Mouse (Mus musculus) cerebellum, adult 18-20 months (tissue): ENCODE results near the gene Slc10a7.

Source experiments
- DNase-seq, 2 experiments: peaks; one replicate each; pipeline ENCODE4 v3.0.0; 2021

The Slc10a7 gene

DNA sequence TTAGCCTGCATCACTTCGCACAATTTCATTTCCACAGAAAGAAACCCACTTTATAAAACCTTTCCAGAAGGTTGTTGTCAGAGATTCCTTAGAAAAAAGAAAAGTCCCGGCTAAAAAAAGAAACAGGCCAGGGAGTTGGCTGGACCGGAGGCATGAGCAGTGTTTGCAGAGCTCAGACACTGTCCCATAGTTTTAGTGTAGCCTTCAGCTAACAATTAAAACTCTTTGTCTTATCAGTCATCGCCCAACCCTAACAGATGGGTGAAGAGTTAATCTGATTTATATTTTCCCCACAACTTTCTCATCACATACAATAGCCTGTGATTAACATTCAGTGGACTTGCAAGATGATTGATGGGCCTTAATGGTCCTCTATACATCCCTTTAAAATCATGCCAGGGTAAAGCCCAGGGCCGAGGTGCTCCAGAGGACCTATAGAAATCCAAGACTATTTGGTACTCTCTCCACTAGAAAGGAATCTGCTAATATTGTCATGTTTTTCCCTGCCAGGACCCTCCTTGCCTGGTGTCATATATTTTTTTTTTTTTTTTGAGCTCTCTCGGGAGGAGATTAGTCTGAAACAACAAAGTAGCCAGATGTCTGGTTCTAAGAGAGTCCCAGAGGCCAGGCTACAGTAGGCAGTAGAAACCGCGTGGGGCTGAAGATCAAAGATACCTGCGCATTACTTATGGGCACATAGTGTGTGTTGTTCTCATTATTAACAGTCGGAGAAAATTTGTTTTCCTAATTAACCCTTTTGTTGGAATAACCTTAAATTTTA is 41.0 kb downstream of the Slc10a7 start:
- no peak for DNase-seq

DNA sequence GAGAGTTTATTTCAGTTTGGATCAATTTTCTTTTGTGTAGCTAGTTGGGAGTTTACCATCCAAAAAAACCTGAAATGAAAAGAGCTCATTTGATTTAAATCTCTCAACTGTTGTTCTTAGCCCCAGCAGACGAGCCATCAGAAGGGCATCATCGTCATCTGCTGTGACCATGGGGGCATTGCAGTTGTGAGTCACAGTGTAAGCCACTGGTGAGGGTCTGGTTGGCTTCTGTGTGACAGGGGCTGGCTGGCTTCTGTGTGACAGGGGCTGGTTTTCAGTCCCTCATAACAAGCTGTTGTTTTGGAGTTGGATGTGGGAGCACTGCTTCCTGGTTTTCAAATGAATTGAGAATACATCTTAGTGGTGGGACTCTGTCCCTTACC is 41.6 kb downstream of the Slc10a7 start:
- DNase-seq = no peak

DNA sequence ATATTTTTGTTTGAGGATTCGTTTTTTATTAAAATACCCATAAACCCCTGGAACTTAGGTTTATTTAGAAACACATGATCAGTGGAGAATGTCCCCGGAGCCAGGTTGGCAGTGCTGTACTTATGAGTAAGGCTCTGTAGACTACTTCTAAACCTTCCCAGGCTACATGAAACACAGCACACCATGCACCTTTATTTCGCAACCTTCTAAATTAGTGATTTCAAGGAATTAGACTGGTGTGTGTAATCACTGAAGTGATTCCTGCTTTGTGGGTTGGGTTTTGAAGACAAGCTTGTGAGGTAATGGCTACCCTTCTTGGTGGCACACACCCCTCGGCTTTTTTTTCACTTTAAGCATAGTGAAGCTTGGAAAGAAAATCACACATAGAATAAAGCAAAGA is 46.7 kb downstream of the Slc10a7 start:
- DNase-seq = no peak

DNA sequence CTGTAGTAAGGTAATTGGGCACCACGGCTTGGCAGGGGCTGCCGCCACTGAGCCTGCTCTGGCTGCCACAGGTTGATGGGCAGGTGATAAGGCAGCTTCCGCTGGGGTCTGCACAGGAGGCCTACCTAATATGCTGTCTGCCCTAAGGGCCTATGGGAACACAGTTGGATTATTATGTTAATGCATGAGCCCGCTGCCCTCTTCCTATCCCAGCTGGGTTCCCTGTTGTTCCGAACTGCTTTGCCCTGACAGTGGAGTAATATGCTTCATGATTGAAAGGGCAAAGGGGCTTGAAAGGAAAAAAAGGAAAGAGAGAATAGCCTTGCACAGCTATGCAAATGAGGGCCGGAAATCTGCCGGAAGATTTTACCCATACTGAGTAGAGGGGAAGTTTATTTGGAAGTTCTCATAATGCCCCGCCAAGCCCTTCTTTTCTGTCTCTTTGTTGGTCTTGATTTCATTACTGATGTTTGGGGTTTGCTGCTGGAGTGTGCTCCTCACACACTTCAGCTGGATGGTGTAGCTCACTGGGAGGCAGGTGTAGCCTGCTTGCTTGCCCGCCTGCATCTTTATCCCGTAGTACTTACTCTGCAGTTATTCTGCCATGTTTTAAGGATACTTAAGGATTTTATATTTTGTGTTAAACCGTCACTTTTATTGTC is 47.8 kb downstream of the Slc10a7 start:
- DNase-seq = no peak

DNA sequence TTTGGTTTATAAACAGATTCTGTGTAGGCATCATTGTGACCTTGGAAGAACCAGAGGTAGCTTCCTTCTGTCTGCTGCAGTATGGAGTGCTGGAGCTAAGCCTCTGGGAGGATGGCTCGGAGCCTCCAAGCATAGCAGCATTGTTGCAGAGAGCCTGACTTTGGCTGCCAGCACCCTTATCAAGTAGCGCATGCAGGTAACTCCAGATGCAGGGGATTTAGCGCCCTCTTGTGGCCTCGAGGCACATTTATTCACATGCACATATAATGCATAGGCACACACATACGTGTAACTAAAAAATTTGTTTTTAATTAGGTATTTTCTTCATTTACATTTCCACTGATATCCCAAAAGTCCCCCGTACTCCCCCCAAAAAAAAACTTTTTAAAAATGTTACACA is 52.5 kb downstream of the Slc10a7 start:
- DNase-seq = no peak

DNA sequence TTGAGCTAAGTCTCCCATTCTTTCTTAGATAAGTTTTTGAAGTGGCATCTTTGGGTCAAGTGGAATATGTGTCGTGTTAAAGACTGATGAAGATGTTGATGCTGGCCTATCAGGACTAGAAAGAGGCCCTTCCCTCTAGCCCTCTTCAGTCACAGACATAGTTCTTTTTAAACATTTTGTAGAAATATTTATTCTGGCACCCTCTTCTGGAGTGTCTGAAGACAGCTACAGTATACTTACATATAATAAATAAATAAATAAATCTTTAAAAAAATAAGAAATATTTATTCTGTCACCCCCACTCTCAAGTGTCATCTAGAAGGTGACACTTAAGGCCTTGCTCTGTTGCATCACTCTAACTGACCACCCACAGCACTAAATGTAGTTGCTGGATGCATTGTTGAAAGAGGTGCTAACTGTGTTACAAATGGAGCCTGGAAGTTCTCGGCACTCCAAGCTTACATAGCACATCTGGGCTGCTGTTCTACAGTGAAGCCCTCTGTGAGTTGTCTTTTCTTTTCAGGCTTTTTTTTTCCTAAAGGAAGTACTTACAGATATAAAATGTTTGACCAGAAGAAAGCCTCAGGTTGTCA is 54.4 kb downstream of the Slc10a7 start:
- DNase-seq = no peak

DNA sequence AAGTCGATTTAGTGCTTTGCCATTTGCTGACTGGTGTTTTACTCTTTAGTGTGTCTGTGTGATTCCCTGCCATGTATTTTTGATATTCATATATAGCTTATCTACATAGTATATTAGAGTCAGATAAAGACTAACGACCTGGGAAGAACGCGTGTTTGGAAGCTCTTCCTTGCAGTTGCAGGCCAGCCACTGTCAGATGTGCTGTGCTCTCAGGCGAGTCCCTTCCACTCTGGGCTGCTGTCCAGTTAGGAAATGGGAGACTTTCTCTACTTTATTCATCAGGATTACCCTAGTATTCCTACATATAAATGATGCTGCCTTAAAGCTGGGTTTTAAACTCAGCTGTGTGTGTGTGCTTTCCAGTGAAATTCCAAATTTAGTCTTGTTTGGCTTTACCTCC is 55.1 kb downstream of the Slc10a7 start:
- DNase-seq = no peak

DNA sequence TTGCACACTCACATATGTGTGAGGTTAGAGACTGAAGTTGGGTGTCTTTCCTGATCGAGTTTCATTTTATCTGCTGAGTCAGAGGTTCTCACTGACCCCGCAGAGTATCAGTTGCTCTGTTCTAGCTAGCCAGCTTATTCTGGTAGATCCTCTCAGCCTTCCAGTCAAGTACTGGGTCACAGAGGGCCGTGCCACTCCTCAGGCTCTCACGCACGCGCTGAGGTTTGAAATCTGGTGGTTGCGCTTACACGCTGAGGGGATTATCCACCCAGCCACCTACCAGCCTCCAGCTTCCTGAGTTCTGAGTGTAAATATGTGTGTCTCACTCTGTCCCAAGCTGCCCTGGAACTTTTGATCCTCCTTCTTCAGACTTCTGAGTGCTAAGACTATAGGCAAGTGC is 59.0 kb downstream of the Slc10a7 start:
- DNase-seq = no peak

DNA sequence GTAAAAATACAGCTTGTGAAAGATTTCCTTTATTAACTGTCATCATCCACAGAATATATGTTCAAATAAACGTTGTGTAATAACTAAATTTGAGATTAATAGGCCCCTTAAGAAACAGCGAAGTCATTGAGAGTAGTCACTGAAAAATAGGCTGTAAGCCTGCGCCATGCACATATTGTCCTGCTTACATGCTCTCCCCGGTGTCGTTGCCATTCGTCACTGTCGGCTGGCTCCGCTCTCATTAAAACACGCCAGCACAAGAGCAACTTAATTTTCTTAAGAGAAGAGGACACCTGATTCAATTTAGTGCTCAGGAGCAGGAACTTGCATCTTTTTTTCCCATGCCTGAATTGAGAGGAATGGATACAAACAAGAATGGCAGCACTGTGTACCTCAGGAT is 62.4 kb downstream of the Slc10a7 start:
- no peak for DNase-seq

DNA sequence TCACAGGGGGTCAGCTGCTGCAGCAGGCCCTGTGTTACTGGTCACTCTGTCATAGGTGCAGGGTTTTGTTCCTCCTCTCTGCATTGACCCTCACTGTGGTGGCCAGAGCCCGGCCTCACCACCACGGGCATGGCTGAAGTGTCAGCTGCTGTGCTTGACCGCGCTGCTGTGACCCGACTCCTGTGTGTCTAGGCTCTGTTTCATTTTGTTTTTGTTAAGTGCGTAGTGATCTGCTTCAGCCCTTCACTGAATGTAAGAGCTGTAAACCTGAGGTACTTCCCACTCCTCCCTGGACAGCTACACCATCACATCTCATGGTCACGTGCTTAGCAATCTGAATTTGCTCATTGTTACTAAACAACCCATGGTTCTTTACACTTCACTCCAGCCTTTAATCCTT is 65.1 kb downstream of the Slc10a7 start:
- DNase-seq = no peak

DNA sequence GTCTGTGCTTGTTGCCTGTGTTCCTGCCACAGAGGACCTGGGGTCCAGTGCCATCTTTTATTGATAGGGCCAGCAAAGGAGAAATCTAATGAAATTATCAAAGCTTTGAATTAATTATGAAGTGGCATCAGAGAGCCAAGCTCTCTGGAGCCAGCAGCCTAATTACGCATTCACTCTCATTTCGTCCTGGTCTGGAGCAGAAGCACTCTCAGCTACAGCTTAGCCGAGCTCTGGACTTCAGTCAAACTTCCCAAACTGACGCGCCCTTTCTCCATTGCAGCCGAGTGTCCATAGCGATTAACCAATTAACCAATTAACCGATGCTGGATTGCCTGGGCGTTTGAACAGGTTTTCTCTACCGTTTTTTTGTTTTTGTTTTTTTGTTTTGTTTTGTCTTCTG is 68.4 kb downstream of the Slc10a7 start:
- no peak for DNase-seq

DNA sequence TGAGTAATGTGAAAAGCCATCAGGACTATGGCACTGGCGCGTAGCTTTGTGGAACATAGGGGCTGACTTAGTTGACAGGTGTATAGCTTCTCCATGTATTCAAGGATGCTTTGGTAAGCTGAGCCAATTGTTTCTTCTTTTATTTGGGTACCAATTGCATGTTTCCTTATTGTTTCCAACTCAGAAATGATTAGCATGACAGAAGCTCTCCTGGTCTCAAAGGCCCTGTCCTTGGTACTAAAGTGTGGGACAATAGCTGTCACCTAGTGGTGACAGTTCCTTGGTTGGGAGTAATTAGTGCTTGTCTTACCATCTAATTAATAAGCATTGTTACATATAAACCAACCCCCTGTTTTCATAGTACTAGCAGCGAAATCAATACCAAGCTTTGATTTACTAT is 68.9 kb downstream of the Slc10a7 start:
- no peak for DNase-seq

DNA sequence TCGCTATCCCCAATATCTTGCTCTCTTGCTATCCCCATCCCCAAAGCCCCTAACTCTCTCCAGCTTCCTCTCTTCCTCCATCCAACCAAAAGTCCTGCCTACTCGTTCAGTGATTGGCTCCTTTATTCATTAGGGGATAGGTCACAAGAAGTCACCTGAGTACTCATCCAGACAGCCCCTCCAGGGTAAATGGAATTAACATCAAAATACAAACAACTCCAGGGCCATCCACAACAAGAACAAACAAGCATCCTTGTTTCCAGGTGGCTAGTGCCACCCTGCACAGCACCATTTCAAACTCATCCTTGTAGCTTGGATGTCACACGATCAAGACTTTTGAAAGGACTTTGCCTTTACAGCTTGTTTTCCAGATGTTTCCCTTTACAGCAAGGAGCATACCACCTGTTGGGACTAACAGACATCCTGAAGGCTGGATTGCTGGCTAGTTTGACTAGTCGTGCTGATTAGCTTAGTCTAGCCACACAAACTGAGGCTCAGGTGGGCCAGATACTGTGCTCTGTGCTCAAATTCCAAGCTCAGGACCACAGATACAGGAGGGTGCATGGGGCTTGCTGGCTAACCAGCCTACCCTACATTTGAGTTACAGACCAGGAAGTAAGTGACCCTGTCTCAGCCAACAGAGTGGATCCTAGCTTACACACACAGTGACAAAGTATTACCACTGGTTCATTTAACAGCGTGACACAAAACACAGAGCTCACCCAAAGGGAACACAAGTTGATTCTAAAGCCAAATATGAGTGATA is 75.0 kb downstream of the Slc10a7 start:
- no peak for DNase-seq

DNA sequence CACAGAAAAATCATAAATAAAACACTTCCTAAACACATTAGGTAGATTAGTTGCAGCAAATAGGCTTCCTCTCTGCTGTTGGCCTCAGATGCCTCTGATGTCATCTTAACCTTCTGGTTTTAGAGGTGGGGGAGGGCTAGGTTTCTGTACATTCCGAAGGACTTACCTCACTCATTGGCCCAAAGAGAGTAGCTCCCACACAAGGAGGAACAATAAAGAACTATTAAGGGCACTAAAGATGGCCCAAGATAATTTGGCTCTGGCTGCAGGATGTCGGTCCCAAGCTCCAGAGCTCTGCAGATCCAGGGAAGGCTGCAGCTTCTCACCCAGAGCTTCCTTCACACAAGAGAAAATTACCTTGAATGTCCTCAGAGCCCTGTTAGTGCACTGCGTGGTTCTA is 75.7 kb downstream of the Slc10a7 start:
- no peak for DNase-seq

DNA sequence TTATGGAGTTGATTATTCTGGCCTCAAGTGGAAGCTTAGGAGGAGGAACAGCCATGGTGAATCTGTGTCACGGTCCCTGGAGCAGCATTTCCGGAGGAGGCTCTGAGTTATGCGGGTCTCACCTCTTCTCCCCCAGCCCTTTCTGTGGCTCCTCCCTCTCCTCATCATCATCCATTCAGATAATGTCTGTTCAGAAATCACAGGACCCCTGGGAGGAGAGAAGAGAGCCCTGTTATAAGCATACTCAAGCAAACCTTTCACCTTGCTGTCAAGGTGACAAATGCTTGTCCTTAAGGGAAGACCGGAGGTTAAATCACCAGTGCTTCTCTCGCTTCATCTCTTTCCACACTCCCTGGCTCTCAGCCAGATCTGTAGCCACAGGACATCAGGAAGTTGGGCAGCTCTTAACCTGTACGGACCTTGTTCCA is 86.3 kb downstream of the Slc10a7 start:
- peak; percentile 14 to 22 for DNase-seq

DNA sequence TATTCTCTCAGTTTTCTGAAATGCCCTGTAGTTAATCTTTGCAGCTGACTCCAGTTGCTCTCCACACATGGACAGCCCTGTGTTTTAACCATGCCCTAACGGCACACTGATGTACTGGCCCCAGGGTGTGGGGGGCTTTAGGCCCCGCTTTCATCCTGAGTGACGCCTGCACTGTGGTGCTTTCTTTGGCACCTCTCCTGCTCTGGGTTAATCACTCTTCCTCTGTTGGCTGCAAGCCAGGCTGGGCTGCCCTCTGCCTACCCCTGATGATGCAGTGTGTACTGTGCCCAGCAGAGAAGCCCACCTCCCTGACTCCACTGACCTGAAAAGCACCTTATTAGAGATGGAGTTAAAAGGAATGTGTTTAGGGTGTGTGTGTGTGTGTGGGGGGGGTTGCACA is 89.1 kb downstream of the Slc10a7 start:
- peak in 1 of 2 experiments; percentile 11 for DNase-seq

DNA sequence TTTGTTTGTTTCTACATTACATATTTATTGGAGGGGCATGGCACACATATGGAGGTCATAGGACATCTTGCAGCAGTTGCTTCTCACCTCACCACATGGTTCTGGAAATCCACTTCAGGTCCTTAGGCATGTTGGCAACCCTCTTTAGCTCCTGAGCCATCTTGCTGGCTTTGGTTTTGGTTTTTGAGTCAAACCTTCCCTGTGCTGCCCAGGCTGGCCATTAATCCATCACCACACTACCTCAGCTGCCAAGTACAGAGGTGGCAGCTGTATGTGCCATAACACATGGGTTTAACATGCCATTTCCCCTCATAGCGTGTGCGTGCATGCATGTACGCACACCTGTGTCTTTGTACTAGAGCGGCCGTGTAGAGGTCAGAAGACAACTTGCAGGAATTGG is 93.9 kb downstream of the Slc10a7 start:
- DNase-seq = no peak

DNA sequence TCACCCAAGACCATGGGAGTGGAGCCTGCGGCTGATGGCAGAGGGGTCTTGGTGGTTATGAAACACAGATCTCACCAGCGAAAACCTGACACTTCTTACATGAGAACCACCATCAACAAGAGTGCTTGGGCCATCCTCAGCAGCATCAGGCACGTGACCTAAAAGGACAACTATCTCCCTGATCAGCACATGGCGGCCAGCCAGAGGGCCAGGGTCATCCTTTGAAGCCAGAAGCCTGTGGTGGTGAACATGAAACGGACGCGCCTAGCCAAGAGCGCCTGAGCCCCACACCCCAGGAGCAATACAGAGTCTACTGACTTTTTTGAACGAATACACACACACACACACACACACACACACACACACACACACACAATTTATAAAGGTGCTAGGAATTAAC is 95.3 kb downstream of the Slc10a7 start:
- no peak for DNase-seq

DNA sequence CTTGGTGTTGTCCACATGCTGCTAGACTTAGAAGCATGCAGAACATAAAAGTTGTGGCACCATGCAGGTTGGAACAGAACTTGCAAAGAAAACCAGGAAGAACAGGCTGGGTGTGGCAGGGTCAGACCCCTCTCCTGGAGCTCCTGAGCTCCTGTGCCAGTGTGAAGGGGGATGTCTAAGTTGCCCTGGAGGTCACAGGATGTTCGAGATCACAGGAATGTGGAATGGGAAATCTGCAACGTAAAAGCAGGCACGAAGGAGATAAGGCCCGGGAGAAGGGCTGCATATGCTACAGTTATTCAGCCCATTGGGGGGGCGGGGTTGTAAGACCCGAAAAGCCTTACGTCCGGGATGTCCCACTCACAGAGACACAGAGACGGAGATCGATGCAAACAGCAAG is 100.2 kb downstream of the Slc10a7 start:
- DNase-seq = no peak

DNA sequence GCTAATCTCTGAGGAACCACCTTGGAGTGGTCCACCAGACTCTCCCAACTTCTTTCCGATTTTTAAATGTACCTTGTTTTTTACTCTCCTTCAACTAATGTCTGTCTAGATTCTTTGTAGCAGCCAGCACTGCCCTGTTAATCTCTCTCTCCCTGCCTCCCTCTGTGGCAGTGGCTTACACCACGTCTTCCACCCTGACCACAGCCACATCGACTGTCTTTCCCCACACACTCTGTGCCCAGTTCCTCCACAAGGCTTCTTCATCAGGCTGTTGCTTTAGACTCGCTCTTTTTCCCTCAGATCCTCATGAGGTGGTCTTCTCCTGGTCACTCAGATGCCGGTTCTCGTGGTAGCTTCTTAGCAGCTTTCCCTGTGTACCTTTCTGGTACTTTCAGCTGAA is 101.9 kb downstream of the Slc10a7 start:
- no peak for DNase-seq

DNA sequence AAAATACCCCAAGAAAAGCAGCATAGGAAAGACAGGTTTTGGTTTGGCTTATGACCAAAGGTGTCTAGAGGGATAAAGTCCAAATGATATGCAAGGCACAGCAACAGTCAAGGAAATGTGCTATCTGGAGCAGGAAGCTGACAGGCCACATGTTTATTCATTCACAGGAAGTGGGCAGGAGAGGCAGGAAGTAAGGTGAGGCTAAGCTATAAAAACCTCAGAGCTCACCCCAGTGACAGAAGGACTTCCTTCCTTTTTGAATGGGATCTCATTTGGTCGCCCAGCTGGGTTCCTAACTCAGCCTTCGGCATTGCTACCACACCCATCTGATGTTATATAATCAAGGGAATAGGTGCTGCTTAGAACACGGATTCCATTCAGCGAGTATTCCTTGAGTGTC is 113.2 kb downstream of the Slc10a7 start:
- no peak for DNase-seq

DNA sequence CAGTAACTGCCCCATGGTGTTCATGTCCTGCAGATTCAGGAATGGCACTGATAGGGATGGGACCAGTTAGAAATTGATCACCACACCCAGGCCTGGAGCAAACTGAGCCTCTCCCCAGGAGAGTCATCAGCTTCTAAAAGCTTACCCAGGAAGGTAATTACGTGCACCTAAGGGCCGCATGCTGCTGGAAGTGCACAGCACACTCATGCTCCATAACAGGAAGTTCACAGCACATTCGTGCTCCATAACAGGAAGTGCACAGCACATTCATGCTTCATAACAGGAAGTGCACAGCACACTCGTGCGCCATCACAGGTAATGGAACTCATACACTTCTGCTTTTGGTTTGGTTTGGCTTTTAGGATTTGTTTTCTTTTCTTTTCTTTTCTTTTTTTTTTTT is 114.8 kb downstream of the Slc10a7 start:
- no peak for DNase-seq

DNA sequence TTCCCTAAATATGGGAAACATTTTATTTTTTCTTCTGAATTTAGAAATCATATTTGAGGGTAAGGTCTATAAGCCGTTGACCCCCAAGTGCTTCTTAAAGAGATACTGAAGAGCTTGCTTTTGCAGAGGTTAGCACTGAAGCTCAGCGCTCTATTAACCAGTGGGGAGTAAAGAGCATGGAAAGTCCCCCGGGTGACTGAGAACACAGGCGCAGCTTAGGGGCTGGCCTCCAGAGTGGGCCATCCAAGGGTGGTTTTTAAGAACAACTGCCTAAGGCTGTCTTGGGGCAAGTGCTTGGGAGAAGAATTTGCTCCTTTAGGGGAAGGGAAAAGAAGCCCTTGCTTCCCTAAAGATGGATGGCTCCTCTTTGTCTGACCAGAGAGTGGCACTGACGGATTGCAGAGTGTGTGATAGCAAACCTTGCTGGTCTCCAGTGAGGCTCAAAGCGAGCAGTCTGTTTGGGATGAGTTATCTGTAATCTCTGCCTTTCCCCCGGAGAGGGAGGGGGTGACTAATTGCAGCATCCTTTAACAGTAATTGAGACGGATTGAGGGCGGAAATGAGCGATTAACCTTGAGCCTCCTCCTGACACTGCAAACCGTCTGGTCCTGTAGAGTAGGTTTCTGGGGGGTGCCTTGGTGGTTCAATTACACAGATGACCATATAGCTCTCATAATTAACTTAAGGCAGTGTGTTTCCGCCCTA is 115.7 kb downstream of the Slc10a7 start:
- DNase-seq = no peak
